Mouse (Mus musculus) heart, embryonic 16.5 days (tissue): ENCODE measurements around the gene Hist1h3g. TPM values are rescaled to one million over a fixed set of nuclear protein-coding genes. Genes with fewer than 3 reads are reported as not detected.

Experiments used
- ATAC-seq: fragments of 200-750 bp; cut with Nextera tagmentation; replicated peaks from 2 replicates; pipeline ENCODE4 v1.8.0; 2017; ENCODE audit warnings: moderate number of reproducible peaks; ENCODE audit not compliant: insufficient read depth, low FRiP score; ENCODE audit errors: extremely low read depth
- H3K27ac ChIP-seq: fragments of 300-500 bp; sonication (generic); 2 replicates; pipeline ENCODE4 v1.5.1; 2014; ENCODE audit warnings: mild to moderate bottlenecking, low read length, control low read depth, moderate library complexity
- H3K27me3 ChIP-seq: fragments of 300-500 bp; sonication (generic); 2 replicates; pipeline ENCODE4 v1.6.1; 2014; ENCODE audit warnings: low read length, mixed read lengths; ENCODE audit not compliant: control insufficient read depth, insufficient read depth
- H3K36me3 ChIP-seq: fragments of 300-500 bp; sonication (generic); 2 replicates; pipeline ENCODE4 v1.6.1; 2014; ENCODE audit not compliant: control insufficient read depth, insufficient read depth
- H3K4me1 ChIP-seq: fragments of 300-500 bp; sonication (generic); 2 replicates; pipeline ENCODE4 v1.6.1; 2014; ENCODE audit warnings: low read length, mixed read lengths; ENCODE audit not compliant: control insufficient read depth, insufficient read depth
- H3K4me2 ChIP-seq: fragments of 300-500 bp; sonication (generic); 2 replicates; pipeline ENCODE4 v1.6.1; 2014; ENCODE audit warnings: low read depth, mild to moderate bottlenecking, control low read depth, low read length
- H3K4me3 ChIP-seq: fragments of 300-500 bp; sonication (generic); 2 replicates; pipeline ENCODE4 v1.5.1; 2014; ENCODE audit warnings: mild to moderate bottlenecking, control low read depth, low read length
- H3K9ac ChIP-seq: fragments of 300-500 bp; sonication (generic); 2 replicates; pipeline ENCODE4 v1.6.1; 2014; ENCODE audit warnings: low read length, control low read depth
- H3K9me3 ChIP-seq: fragments of 300-500 bp; sonication (generic); replicated peaks from 2 replicates; pipeline ENCODE4 v1.6.1; 2016; ENCODE audit warnings: low read length; ENCODE audit not compliant: control insufficient read depth
- WGBS: fragments of 180-500 bp; shearing (Covaris S2); extraction: QIAGEN DNeasy Blood & Tissue Kit; methylation state at CpG from one replicate; pipeline ENCODE4 v1.1.7; 2014; 5-methylcytosine and 5-hydroxymethylcytosine counted together
- polyA plus RNA-seq: library from polyadenylated mRNA; unstranded; fragments of >200 nt; fragmentation: Nextera tagmentation; extraction: Ambion mirVana; gene quantifications from 2 replicates; pipeline ENCODE4 v1.2.1, GENCODE M21; 2015

The Hist1h3g gene
- polyA plus RNA-seq, 1 experiment from 2014 or later, result 2.2 TPM

DNA sequence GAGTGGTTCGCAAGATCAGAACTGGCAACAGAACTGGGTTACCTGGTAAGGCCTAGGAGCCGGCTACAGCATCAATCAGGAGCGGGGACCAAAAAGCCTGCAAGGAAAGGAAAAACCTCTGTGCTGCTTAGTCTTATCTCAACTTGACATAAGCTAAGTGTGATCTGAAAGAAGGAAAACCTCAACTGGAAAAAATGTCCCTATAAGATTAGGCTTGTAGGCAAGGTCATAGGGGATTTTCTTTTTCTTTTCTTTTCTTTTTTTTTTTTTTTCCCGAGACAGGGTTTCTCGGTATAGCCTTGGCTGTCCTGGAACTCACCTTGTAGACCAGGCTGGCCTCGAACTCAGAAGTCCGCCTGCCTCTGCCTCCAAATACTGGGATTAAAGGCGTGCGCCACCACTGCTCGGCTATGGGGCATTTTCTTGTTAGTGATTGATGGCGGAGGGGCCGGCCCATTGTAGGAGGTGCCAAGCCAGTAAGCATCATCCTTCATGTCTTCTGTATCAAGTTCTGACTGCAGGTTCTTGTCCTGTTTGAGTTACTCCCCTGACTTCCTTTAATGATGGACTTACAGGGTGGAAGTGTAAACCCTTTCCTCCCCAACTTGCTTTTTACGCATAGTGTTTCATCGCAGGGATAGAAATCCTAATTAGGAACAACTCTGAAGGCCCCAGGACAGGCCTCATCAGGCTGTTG, 28.3 kb upstream of the Hist1h3g start:
- Histone ChIP-seq H3K9ac (no peak overlapping the region), H3K4me1 (peaks cover 16% of the 10 kb centered on the region), H3K9me3 (no peaks in the 10 kb centered on the region), H3K27ac (peak overlapping the region; percentile 31; the same call in 1 of the 2 replicates), H3K4me2 (peak overlapping the region; percentile 65), H3K36me3 (no peaks in the 10 kb centered on the region), H3K4me3 (peak overlapping the region; percentile 46; the same call in 1 of the 2 replicates), H3K27me3 (no peaks in the 10 kb centered on the region)
- WGBS, result 33% methylated on average over 14 of the region's 14 CpGs
- no peak for ATAC-seq

DNA sequence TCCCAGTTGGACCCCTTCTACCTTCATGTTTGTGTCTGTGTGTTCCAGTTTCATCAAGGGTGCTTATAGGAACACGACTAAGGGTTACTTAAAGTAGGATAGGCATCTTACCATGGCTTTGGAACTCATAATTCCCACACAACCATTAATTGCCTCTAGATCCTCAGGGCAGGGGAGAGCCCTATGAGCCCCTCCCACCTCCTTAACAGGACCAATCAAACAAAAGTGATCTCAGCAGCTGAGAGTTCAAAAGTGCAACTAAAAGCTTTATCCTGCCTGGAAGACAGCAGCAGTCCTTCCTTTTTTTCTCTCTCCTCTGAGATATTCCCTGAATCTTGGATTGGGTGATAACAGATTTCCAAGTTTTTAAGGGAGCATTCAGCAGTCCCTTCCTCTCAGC, 25.1 kb upstream of the Hist1h3g start:
- Histone ChIP-seq H3K36me3 (no peaks in the 10 kb centered on the region), H3K9me3 (no peaks in the 10 kb centered on the region), H3K4me3 (no peak overlapping the region), H3K4me2 (no peak overlapping the region), H3K27me3 (no peaks in the 10 kb centered on the region), H3K9ac (no peak overlapping the region), H3K27ac (no peak overlapping the region), H3K4me1 (peaks cover 13% of the 10 kb centered on the region)
- ATAC-seq, result no peak
- WGBS, result 38% methylated on average over 1 of the region's 1 CpGs

DNA sequence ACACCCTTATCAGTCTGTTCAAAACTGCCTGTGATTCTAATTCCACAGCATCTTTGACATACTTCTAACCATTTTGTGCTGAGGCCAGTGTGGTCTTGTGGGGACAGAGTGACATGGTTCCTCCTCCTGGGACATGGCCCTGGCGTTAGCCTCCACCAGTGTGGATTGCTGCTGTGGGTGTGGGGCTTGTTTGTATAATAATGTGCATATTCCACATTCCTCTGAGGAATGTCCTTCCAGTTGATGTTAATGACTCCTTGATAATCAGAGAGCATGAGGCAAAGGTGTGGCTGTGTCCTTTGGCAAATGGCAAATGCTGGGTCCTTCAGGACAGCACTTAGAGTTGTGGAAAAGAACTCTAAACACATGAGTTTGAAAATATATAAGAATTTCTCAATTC, 21.7 kb upstream of the Hist1h3g start:
- H3K27me3 ChIP-seq, result no peaks in the 10 kb centered on the region
- H3K4me3 ChIP-seq, result no peak overlapping the region
- no peaks in the 10 kb centered on the region for H3K36me3 ChIP-seq
- WGBS, result 80% methylated on average over 1 of the region's 1 CpGs
- ATAC-seq, result no peak
- no peak overlapping the region for H3K4me2 ChIP-seq
- no peak overlapping the region for H3K9ac ChIP-seq
- peaks cover 6% of the 10 kb centered on the region; the same call in 1 of the 2 replicates for H3K4me1 ChIP-seq
- H3K9me3 ChIP-seq, result no peaks in the 10 kb centered on the region
- H3K27ac ChIP-seq, result no peak overlapping the region

DNA sequence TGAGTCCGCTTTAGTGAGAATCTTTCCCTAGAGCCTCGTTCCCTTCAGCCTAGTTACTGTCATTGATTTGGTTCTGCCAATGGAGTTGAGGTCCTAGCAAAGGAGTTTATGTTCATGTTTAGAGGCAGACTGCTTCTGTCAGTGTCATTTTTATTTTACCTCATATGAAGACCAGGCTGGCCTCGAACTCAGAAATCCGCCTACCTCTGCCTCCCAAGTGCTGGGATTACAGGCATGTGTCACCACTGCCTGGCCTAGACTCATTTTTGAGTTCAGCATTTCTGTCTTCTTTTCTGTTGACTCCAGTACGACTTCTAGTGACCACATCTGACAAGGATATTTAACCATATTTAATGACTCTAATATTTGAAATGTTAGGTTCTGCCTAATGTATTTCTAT, 19.9 kb upstream of the Hist1h3g start:
- no peak for ATAC-seq
- H3K4me1 ChIP-seq, result peaks cover 4% of the 10 kb centered on the region; the same call in 1 of the 2 replicates
- no peaks in the 10 kb centered on the region for H3K36me3 ChIP-seq
- no peaks in the 10 kb centered on the region for H3K9me3 ChIP-seq
- H3K27me3 ChIP-seq, result no peaks in the 10 kb centered on the region
- no peak overlapping the region for H3K9ac ChIP-seq
- no peak overlapping the region for H3K4me3 ChIP-seq
- 78% methylated on average over 5 of the region's 5 CpGs for WGBS
- no peak overlapping the region for H3K27ac ChIP-seq
- H3K4me2 ChIP-seq, result no peak overlapping the region

DNA sequence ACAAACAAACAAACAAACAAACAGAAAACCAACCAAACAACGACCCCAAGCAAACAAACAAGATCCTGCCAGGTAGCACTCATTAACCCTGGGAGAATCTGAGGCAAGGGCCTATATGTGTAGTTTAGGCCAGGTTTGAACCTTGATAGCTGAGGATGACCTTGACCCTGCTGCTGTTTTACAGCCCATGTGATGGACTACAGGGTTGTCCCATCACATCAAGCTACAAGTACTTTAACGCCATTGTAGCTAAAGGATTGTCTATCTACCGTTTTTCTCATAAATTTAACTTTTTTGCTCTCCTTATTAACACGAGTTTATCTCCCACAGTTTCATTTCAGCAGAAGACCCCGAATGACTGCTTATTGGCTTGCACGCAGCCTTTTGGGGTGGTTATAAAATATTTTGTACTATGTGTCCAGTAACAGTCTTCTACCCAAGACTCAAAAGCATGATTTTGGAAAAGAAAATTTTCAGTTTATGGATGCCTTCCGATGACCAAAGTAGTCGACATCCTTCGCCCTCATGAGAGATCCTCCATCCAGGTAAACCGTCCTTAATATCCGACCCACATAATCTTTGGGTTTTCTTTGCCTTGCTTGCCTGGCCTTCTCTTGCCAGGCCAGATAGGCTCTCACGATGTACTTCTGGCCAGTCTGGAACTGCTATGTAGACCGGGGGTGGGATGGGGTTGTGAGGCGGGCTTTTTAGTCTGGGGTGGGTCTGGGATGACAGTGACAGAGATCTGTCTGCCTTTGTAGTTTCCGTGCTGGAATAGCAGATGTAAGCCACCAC, 19.2 kb upstream of the Hist1h3g start:
- H3K27me3 ChIP-seq, result no peaks in the 10 kb centered on the region
- no peak overlapping the region for H3K27ac ChIP-seq
- 55% methylated on average over 15 of the region's 15 CpGs for WGBS
- H3K9ac ChIP-seq, result no peak overlapping the region; the same call in 1 of the 2 replicates
- H3K4me2 ChIP-seq, result peak overlapping the region; percentile 65
- H3K36me3 ChIP-seq, result no peaks in the 10 kb centered on the region
- H3K9me3 ChIP-seq, result no peaks in the 10 kb centered on the region
- peak overlapping the region; percentile 2; the same call in 1 of the 2 replicates for H3K4me3 ChIP-seq
- 0 out of 2 replicates have a peak, but pooled peaks cover 3% of the 10 kb centered on the region for H3K4me1 ChIP-seq
- no peak for ATAC-seq

DNA sequence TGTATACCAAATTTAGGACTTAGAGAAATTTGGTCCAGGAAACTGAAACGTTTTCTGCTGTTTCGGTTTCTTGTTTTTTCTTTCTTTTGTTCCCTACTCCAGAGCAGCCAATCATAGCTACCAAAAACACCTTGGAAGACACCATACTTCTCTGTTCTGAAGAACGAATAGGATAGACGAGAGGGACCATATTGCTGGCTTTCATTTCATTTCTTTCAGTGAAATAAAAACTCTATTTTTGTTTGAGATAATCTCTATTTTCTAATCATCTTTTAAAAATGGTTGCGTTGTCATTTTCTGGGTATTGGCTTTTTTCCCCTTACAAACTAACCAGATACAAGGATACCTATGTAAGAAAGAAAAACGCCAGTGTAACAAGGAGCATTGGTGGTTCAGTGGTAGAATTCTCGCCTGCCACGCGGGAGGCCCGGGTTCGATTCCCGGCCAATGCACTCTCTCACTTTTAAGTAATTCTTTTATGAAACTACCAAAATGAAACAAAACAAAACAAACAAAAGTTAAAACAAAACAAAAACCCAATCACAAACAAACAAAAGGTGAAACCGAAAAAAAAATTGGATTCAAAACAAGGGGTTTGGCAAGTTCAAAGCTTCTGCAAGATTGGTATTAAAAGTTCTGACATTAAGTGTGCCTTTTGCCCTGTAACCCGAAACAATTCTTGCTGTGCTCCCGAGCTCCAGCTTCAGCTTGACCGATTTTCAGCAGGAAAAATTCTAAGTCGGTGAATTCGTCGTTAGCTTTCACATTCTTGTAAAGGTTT, 18.2 kb upstream of the Hist1h3g start:
- H3K9ac ChIP-seq, result peak overlapping the region; percentile 70
- no peaks in the 10 kb centered on the region for H3K9me3 ChIP-seq
- H3K4me2 ChIP-seq, result peak overlapping the region; percentile 94
- peak overlapping the region; percentile 86 for H3K27ac ChIP-seq
- H3K36me3 ChIP-seq, result no peaks in the 10 kb centered on the region
- WGBS, result under 1% methylated on average over 19 of the region's 19 CpGs
- peaks cover 5% of the 10 kb centered on the region; the same call in 1 of the 2 replicates for H3K4me1 ChIP-seq
- H3K27me3 ChIP-seq, result no peaks in the 10 kb centered on the region
- peak; percentile 47; the same call in 1 of the 2 replicates for ATAC-seq
- peak overlapping the region; percentile 71 for H3K4me3 ChIP-seq

DNA sequence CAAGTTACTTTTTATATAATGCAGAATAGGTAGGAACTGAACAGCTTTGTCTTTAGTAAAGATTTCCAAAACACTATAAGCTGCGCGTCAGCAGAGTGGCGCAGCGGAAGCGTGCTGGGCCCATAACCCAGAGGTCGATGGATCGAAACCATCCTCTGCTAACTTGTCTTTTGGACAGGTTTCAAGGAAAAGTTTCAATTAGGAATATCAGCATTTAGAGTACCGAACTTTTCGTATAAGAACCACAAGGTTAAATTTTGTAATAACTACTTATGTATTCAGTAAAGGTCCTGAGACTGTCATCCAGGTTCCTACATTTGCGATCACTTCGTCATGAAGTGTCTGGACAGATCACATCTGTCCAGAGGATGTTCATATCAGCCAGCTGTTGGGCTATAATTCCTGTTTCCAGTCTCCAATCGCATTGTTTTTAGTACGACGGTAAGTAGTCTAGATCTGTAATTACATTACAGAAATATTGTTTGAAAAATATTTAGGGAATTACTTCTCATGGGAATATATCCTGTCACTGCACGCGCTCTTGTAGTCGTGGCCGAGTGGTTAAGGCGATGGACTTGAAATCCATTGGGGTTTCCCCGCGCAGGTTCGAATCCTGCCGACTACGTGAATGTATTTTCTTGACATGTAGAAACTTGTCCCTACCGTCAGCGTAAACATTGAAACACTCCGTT, 17.5 kb upstream of the Hist1h3g start:
- Histone ChIP-seq H3K4me1 (peaks cover 5% of the 10 kb centered on the region; the same call in 1 of the 2 replicates), H3K4me2 (peak overlapping the region; percentile 94), H3K36me3 (no peaks in the 10 kb centered on the region), H3K9ac (peak overlapping the region; percentile 70), H3K27ac (peak overlapping the region; percentile 86), H3K9me3 (no peaks in the 10 kb centered on the region), H3K27me3 (no peaks in the 10 kb centered on the region), H3K4me3 (peak overlapping the region; percentile 71)
- ATAC-seq, result peak; percentile 86
- under 1% methylated on average over 27 of the region's 27 CpGs for WGBS

DNA sequence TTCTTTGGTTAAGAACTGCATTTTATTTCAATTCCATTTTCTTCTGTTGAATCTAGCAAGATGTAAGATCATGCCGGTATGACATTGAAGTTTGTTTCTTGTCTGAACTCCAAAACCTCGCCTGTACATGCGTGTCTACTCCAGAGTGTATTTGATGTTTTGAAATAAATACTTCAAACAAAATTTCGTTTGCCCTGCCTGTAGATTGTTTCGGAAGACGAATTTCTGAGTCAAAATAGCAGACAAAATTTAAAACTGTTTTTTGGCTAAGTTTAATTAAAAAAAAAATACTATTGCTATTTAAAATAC, 17.0 kb upstream of the Hist1h3g start:
- Histone ChIP-seq H3K4me1 (peaks cover 5% of the 10 kb centered on the region; the same call in 1 of the 2 replicates), H3K9me3 (no peaks in the 10 kb centered on the region), H3K27me3 (no peaks in the 10 kb centered on the region), H3K9ac (peak overlapping the region; percentile 62), H3K27ac (peak overlapping the region; percentile 48; the same call in 1 of the 2 replicates), H3K36me3 (no peaks in the 10 kb centered on the region), H3K4me3 (peak overlapping the region; percentile 71), H3K4me2 (peak overlapping the region; percentile 94)
- no peak for ATAC-seq
- under 1% methylated on average over 6 of the region's 6 CpGs for WGBS
